Mouse (Mus musculus) MEL (cell line): ENCODE results near the gene Arl3. TPM values are rescaled to one million over a fixed set of nuclear protein-coding genes. Genes with fewer than 3 reads are reported as not detected.

Experiments used
- DNase-seq: peaks from one replicate; pipeline ENCODE4 v3.0.0; 2011; ENCODE audit warnings: low read depth, low spot score
- H3K27ac ChIP-seq: 2 replicates; pipeline ENCODE4 v1.5.1; 2012; ENCODE audit warnings: low read depth, mild to moderate bottlenecking, control low read depth, low read length, moderate library complexity; ENCODE audit not compliant: control insufficient read depth
- H3K27me3 ChIP-seq, 2 experiments: fragments of 150-350 bp in 1 of 2; sonication (generic) in 1 of 2; 2 replicates each; pipeline ENCODE4 v1.6.1; 2012; ENCODE audit warnings: low read length in 2 of 2, mild to moderate bottlenecking in 2 of 2, improper control_type of control experiment in 1 of 2, moderate library complexity in 1 of 2; ENCODE audit not compliant: insufficient read depth in 2 of 2, control insufficient read depth in 1 of 2
- H3K36me3 ChIP-seq, 2 experiments: 2 replicates each; pipeline ENCODE4 v1.6.1; 2012 to 2014; ENCODE audit warnings: low read length in 2 of 2, improper control_type of control experiment in 1 of 2, inconsistent platforms in 1 of 2, mild to moderate bottlenecking in 1 of 2; ENCODE audit not compliant: insufficient read depth in 2 of 2, control insufficient read depth in 1 of 2
- H3K4me1 ChIP-seq, 2 experiments: fragments of 150-350 bp in 1 of 2; sonication (generic) in 1 of 2; 2 replicates each; pipeline ENCODE4 v1.6.1; 2012; ENCODE audit warnings: low read length in 2 of 2, improper control_type of control experiment in 1 of 2, mild to moderate bottlenecking in 1 of 2; ENCODE audit not compliant: insufficient read depth in 2 of 2, control insufficient read depth in 1 of 2
- H3K4me3 ChIP-seq, 2 experiments: fragments of 150-350 bp in 1 of 2; sonication (generic) in 1 of 2; 2 replicates each; pipeline ENCODE4 v1.5.1; 2012; ENCODE audit warnings: low read depth in 2 of 2, low read length in 2 of 2, mild to moderate bottlenecking in 2 of 2, moderate library complexity in 2 of 2, control low read depth in 1 of 2, improper control_type of control experiment in 1 of 2; ENCODE audit not compliant: control insufficient read depth in 1 of 2, insufficient read depth in 1 of 2
- H3K79me2 ChIP-seq: 2 replicates; pipeline ENCODE4 v1.6.1; 2012; ENCODE audit warnings: mild to moderate bottlenecking, low read length, moderate library complexity; ENCODE audit not compliant: control insufficient read depth, poor library complexity, insufficient read depth
- H3K9ac ChIP-seq: 2 replicates; pipeline ENCODE4 v1.6.1; 2012; ENCODE audit warnings: low read depth, mild to moderate bottlenecking, control low read depth, low read length, moderate library complexity; ENCODE audit not compliant: control insufficient read depth, poor library complexity, severe bottlenecking
- H3K9me3 ChIP-seq: fragments of 150-350 bp; sonication (generic); replicated peaks from 2 replicates; pipeline ENCODE4 v1.6.1; 2012; ENCODE audit warnings: mild to moderate bottlenecking, low read length, improper control_type of control experiment, moderate library complexity; ENCODE audit not compliant: insufficient read depth
- CTCF ChIP-seq, 3 experiments: IDR thresholded peaks in 2 of 3; conservative IDR thresholded peaks in 1 of 3; 2 replicates each; pipeline ENCODE4 v1.5.1; 2011 to 2012; ENCODE audit warnings: low read length in 3 of 3, low read depth in 2 of 3, mild to moderate bottlenecking in 2 of 3, improper control_type of control experiment in 1 of 3, inconsistent platforms in 1 of 3, mixed read lengths in 1 of 3, moderate library complexity in 1 of 3; ENCODE audit not compliant: control insufficient read depth in 1 of 3, insufficient read depth in 1 of 3, poor library complexity in 1 of 3, severe bottlenecking in 1 of 3
- E2F4 ChIP-seq: IDR thresholded peaks from 2 replicates; pipeline ENCODE4 v1.6.1; 2011; ENCODE audit warnings: low read depth, low read length, improper control_type of control experiment, borderline replicate concordance
- ELF1 ChIP-seq: IDR thresholded peaks from 2 replicates; pipeline ENCODE4 v1.6.1; 2014; ENCODE audit warnings: low read depth, mild to moderate bottlenecking, inconsistent platforms, low read length, improper control_type of control experiment, moderate library complexity
- GABPA ChIP-seq: IDR thresholded peaks from 2 replicates; pipeline ENCODE4 v1.6.1; 2012; ENCODE audit warnings: low read depth, mild to moderate bottlenecking, inconsistent platforms, low read length, improper control_type of control experiment, moderate library complexity
- GATA1 ChIP-seq: IDR thresholded peaks from 2 replicates; pipeline ENCODE4 v1.6.1; 2011; ENCODE audit warnings: low read depth, low read length, improper control_type of control experiment
- MXI1 ChIP-seq: IDR thresholded peaks from 2 replicates; pipeline ENCODE4 v1.6.1; 2011; ENCODE audit warnings: mild to moderate bottlenecking, low read depth, low read length, improper control_type of control experiment
- NRF1 ChIP-seq: IDR thresholded peaks from 2 replicates; pipeline ENCODE4 v1.6.1; 2014; ENCODE audit warnings: low read depth, mild to moderate bottlenecking, inconsistent platforms, low read length, improper control_type of control experiment, moderate library complexity; ENCODE audit not compliant: poor library complexity, insufficient read depth, severe bottlenecking
- POLR2A ChIP-seq, 2 experiments: IDR thresholded peaks; 2 replicates each; pipeline ENCODE4 v1.6.1; 2011 to 2012; ENCODE audit warnings: low read length in 2 of 2, mild to moderate bottlenecking in 2 of 2, control low read depth in 1 of 2, improper control_type of control experiment in 1 of 2, low read depth in 1 of 2, moderate library complexity in 1 of 2; ENCODE audit not compliant: control insufficient read depth in 1 of 2, insufficient read depth in 1 of 2, poor library complexity in 1 of 2
- TAL1 ChIP-seq: IDR thresholded peaks from 2 replicates; pipeline ENCODE4 v1.6.1; 2012; ENCODE audit warnings: mild to moderate bottlenecking, inconsistent platforms, low read length, moderate library complexity, mixed read lengths
- TCF12 ChIP-seq: IDR thresholded peaks from 2 replicates; pipeline ENCODE4 v1.6.1; 2014; ENCODE audit warnings: low read depth, mild to moderate bottlenecking, inconsistent platforms, low read length, improper control_type of control experiment, moderate library complexity
- UBTF ChIP-seq: IDR thresholded peaks from 2 replicates; pipeline ENCODE4 v1.6.1; 2012; ENCODE audit warnings: low read depth, mild to moderate bottlenecking, inconsistent platforms, low read length, improper control_type of control experiment, moderate library complexity, borderline replicate concordance; ENCODE audit not compliant: insufficient read depth
- ZC3H11A ChIP-seq: IDR thresholded peaks from 2 replicates; pipeline ENCODE4 v1.6.1; 2012; ENCODE audit warnings: low read depth, mild to moderate bottlenecking, inconsistent platforms, low read length, improper control_type of control experiment
- polyA plus RNA-seq, 2 experiments: library from polyadenylated mRNA; stranded (reverse) in 1 of 2; unstranded in 1 of 2; fragments of >175 nt in 1 of 2; fragments of >200 nt in 1 of 2; gene quantifications; 2 replicates each; pipeline versions ENCODE4 v1.2.1 to v1.2.4; 2012; ENCODE audit warnings: low replicate concordance in 2 of 2, low read depth in 1 of 2; ENCODE audit not compliant: insufficient read length in 2 of 2, insufficient read depth in 1 of 2, missing spikeins in 1 of 2
- total RNA-seq: library from RNA; depleted of rRNA; stranded (reverse); fragments of 300-350 nt; gene quantifications from 2 replicates; pipeline ENCODE4 v1.2.3, GENCODE M21; 2012

The Arl3 gene
- total and polyA plus RNA-seq, 3 experiments: 62.4 to 123 TPM; not detected in 1

DNA sequence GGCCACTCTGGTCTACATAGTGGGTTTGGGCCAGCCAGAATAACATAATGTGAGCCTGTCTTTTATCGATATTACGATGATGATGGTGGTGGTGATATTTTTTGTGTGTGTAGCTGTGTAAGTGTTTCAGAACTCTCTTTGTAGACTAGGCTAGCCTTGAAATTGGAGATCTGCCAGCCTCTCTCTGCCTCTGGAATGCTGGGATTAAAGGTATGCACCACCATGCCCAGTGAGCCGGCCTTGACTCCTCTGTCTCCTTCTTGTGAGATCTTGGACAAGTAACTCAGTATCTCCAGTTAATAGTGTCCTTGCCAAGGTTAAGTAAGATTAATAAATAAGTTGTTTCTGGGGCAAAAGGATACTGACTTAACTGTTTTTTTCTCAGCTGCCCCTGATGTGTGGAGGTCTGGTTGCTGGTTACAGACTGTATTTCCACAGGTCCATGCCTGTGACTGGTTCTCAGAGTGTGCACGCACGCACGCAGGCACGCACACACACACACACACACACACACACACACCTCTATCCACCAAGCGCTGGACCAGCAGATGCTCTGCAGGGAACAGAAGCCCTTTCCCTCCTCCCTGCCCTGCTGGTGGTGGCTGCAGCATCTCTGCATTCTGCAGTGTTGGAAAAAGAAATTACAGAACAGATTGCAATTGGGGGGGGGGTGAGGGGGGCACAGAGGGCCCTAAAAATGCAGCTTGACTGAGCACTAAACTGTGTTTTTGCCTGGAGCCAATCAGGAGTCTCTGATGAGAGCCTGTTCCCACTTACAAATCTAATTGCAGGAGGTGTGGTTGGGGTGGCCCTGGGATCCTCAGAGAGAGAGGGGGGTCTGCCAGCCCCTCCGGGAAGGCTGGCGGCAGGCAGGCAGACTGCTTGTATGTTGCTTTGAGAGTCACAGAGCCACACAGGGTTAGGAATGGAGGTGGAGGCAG is 47.0 kb downstream of the Arl3 start:
- H3K4me1 ChIP-seq: peaks cover 10 to 34% of the 10 kb centered on the region in 2 experiments
- no peak for TF ChIP-seq TCF12
- TF ChIP-seq ELF1: no peak
- TF ChIP-seq GATA1: no peak
- TF ChIP-seq UBTF: no peak
- no peak for TF ChIP-seq TAL1
- TF ChIP-seq, all 39 proteins: peak for 0
- Histone ChIP-seq H3K79me2 (no peaks in the 10 kb centered on the region), H3K27me3 (no peaks in the 10 kb centered on the region), H3K36me3 (peaks cover 0 to 15% of the 10 kb centered on the region in 2 experiments; a peak in 2 of 4 replicates), H3K4me3 (no peak overlapping the region), H3K9me3 (no peaks in the 10 kb centered on the region), H3K9ac (no peak overlapping the region), H3K27ac (no peak overlapping the region)
- DNase-seq: peak; percentile 9

DNA sequence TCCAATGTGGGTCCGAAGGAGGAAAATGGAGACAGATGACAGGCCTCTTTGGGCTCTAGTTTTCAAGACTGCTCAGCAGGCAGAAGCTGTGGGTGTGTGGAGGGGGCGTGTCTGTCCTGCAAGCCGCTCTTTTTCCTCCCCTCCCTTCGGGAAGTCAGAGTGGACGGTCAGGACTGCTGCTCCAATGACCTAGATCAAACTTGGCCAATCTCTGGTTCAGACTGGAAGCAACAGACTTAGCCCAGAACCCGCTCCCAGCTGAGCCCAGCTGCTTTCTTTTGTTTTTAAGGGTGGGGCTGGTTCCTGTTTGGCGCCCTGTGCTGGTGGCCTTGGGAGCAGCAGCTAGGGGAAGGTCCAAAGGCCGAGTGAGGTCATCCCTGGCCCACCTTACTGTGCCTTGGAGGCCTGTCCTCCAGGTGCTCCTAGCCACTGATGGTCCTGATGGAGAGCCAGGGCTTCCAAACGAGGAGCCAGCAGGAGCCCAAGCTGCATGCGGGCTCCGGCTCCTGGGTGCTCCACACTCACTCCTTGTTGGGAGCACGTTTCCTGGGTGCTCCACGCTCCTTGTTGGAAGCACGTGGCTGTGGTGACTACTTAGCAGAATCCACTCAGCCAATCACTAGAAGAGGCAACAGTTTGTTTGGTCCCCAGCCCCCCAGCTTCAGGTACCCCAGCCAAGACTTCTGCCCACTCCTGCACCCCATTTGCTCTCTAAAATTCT is 48.2 kb downstream of the Arl3 start:
- no peaks in the 10 kb centered on the region for H3K9me3 ChIP-seq
- H3K9ac ChIP-seq: no peak overlapping the region
- peaks cover 0 to 8% of the 10 kb centered on the region in 2 experiments; a peak in 2 of 4 replicates for H3K36me3 ChIP-seq
- peak; percentile 34 for DNase-seq
- H3K27me3 ChIP-seq: no peaks in the 10 kb centered on the region
- H3K4me1 ChIP-seq: peaks cover 6 to 26% of the 10 kb centered on the region in 2 experiments
- no peaks in the 10 kb centered on the region for H3K79me2 ChIP-seq
- H3K27ac ChIP-seq: no peak overlapping the region
- TF ChIP-seq POLR2A (IDR thresholded peaks at IDR 0.05; ENCODE audit: control insufficient read depth in 1 of 2, insufficient read depth in 1 of 2, low read depth in 1 of 2, low read length in 2 of 2, poor library complexity in 1 of 2) (no peak), GABPA (no peak), ZC3H11A (no peak), MXI1 (no peak), NRF1 (no peak), CTCF (IDR thresholded peaks at IDR 0.05 in 2 of 3, conservative IDR thresholded peaks at IDR 0.05 in 1 of 3; ENCODE audit: control insufficient read depth in 1 of 3, insufficient read depth in 1 of 3, low read depth in 2 of 3, low read length in 3 of 3, poor library complexity in 1 of 3, severe bottlenecking in 1 of 3) (peak in 2 of 3 experiments; percentile 26 to 41; a peak in 3 of 6 replicates), E2F4 (no peak)
- TF ChIP-seq, all 39 proteins: peak for 1
- H3K4me3 ChIP-seq: no peak overlapping the region
